Mouse (Mus musculus): Measurements from ENCODE around the gene Stk24. TPM values are rescaled to one million over a fixed set of nuclear protein-coding genes. Genes with fewer than 3 reads are reported as not detected.

Stk24 gene
- polyA plus RNA-seq (2015; fragmentation: Nextera tagmentation; extraction: Ambion mirVana), result 33.2 and 33.6 TPM in 2 replicates

- ATAC-seq (ENCODE audit: insufficient read depth, low FRiP score), result peak; percentile 19; the same call in 1 of the 2 replicates
- Histone ChIP-seq H3K4me3 (replicated peaks; ENCODE audit: low read length) (peak within 1 kb of the TSS; percentile 93), H3K36me3 (ENCODE audit: control insufficient read depth, insufficient read depth, low read length) (no peaks in the 10 kb centered on the region), H3K9me3 (replicated peaks; ENCODE audit: control insufficient read depth, low read length) (no peaks in the 10 kb centered on the region), H3K27ac (ENCODE audit: low read length) (peak within 1 kb of the TSS; percentile 94), H3K9ac (ENCODE audit: low read length) (peak within 1 kb of the TSS; percentile 95), H3K4me2 (ENCODE audit: low read depth, low read length) (peak within 1 kb of the TSS; percentile 75), H3K4me1 (ENCODE audit: control insufficient read depth, insufficient read depth, low read length) (peaks cover 22% of the 10 kb centered on the region), H3K27me3 (ENCODE audit: control insufficient read depth, insufficient read depth, low read length) (no peaks in the 10 kb centered on the region)
- WGBS, result 5% methylated on average over 11 of the region's 11 CpGs
These were observed at the start of gene Stk24 for GRCm38 (mm10) chr14:121379827-121380145. Gene Stk24 (minus strand): TSS chr14:121380011.

GRCm38 (mm10) chr14:121428148-121428547, 48.3 kb upstream of the Stk24 start:
- H3K4me2 ChIP-seq (ENCODE audit: low read depth, low read length), result no peak overlapping the region
- no peaks in the 10 kb centered on the region for H3K27me3 ChIP-seq (ENCODE audit: control insufficient read depth, insufficient read depth, low read length)
- H3K4me3 ChIP-seq (replicated peaks; ENCODE audit: low read length), result no peak overlapping the region
- peaks cover 8% of the 10 kb centered on the region; the same call in 1 of the 2 replicates for H3K9me3 ChIP-seq (replicated peaks; ENCODE audit: control insufficient read depth, low read length)
- WGBS, result 95% methylated on average over 4 of the region's 4 CpGs
- H3K36me3 ChIP-seq (ENCODE audit: control insufficient read depth, insufficient read depth, low read length), result no peaks in the 10 kb centered on the region
- H3K27ac ChIP-seq (ENCODE audit: low read length), result no peak overlapping the region
- peaks cover 6% of the 10 kb centered on the region; the same call in 1 of the 2 replicates for H3K4me1 ChIP-seq (ENCODE audit: control insufficient read depth, insufficient read depth, low read length)
- ATAC-seq (ENCODE audit: insufficient read depth, low FRiP score), result no peak
- H3K9ac ChIP-seq (ENCODE audit: low read length), result no peak overlapping the region

- Histone ChIP-seq H3K27ac (ENCODE audit: low read length) (no peak overlapping the region), H3K9me3 (replicated peaks; ENCODE audit: control insufficient read depth, low read length) (peaks cover 8% of the 10 kb centered on the region; the same call in 1 of the 2 replicates), H3K4me1 (ENCODE audit: control insufficient read depth, insufficient read depth, low read length) (peaks cover 10% of the 10 kb centered on the region), H3K4me3 (replicated peaks; ENCODE audit: low read length) (no peak overlapping the region), H3K27me3 (ENCODE audit: control insufficient read depth, insufficient read depth, low read length) (no peaks in the 10 kb centered on the region), H3K4me2 (ENCODE audit: low read depth, low read length) (no peak overlapping the region), H3K36me3 (ENCODE audit: control insufficient read depth, insufficient read depth, low read length) (no peaks in the 10 kb centered on the region), H3K9ac (ENCODE audit: low read length) (no peak overlapping the region)
- no peak for ATAC-seq (ENCODE audit: insufficient read depth, low FRiP score)
These were observed 46.9 kb upstream of the Stk24 start for GRCm38 (mm10) chr14:121426743-121427142.

GRCm38 (mm10) chr14:121425004-121425793, 45.4 kb upstream of the Stk24 start:
- WGBS, result 66% methylated on average over 7 of the region's 7 CpGs
- ATAC-seq (ENCODE audit: insufficient read depth, low FRiP score), result 0 out of 2 replicates have a peak, but pooled peaks have one; percentile 21
- H3K9me3 ChIP-seq (replicated peaks; ENCODE audit: control insufficient read depth, low read length), result peaks cover 14% of the 10 kb centered on the region; the same call in 1 of the 2 replicates
- no peak overlapping the region for H3K4me2 ChIP-seq (ENCODE audit: low read depth, low read length)
- H3K27ac ChIP-seq (ENCODE audit: low read length), result no peak overlapping the region
- no peak overlapping the region for H3K4me3 ChIP-seq (replicated peaks; ENCODE audit: low read length)
- H3K4me1 ChIP-seq (ENCODE audit: control insufficient read depth, insufficient read depth, low read length), result peaks cover 10% of the 10 kb centered on the region
- no peak overlapping the region for H3K9ac ChIP-seq (ENCODE audit: low read length)
- H3K27me3 ChIP-seq (ENCODE audit: control insufficient read depth, insufficient read depth, low read length), result no peaks in the 10 kb centered on the region
- no peaks in the 10 kb centered on the region for H3K36me3 ChIP-seq (ENCODE audit: control insufficient read depth, insufficient read depth, low read length)

GRCm38 (mm10) chr14:121423341-121423751, 43.5 kb upstream of the Stk24 start:
- H3K4me2 ChIP-seq (ENCODE audit: low read depth, low read length), result peak overlapping the region; percentile 28
- peaks cover 10% of the 10 kb centered on the region for H3K4me1 ChIP-seq (ENCODE audit: control insufficient read depth, insufficient read depth, low read length)
- H3K36me3 ChIP-seq (ENCODE audit: control insufficient read depth, insufficient read depth, low read length), result no peaks in the 10 kb centered on the region
- ATAC-seq (ENCODE audit: insufficient read depth, low FRiP score), result no peak
- H3K9ac ChIP-seq (ENCODE audit: low read length), result no peak overlapping the region
- WGBS, result 38% methylated on average over 7 of the region's 7 CpGs
- H3K9me3 ChIP-seq (replicated peaks; ENCODE audit: control insufficient read depth, low read length), result peaks cover 11% of the 10 kb centered on the region; the same call in 1 of the 2 replicates
- no peaks in the 10 kb centered on the region for H3K27me3 ChIP-seq (ENCODE audit: control insufficient read depth, insufficient read depth, low read length)
- peak overlapping the region; percentile 75 for H3K27ac ChIP-seq (ENCODE audit: low read length)
- no peak overlapping the region for H3K4me3 ChIP-seq (replicated peaks; ENCODE audit: low read length)

GRCm38 (mm10) chr14:121422664-121423340, 43.0 kb upstream of the Stk24 start:
- 0 out of 2 replicates have a peak overlapping the region, but pooled peaks have one; percentile 13 for H3K9ac ChIP-seq (ENCODE audit: low read length)
- peak; percentile 69; the same call in 1 of the 2 replicates for ATAC-seq (ENCODE audit: insufficient read depth, low FRiP score)
- 34% methylated on average over 4 of the region's 4 CpGs for WGBS
- H3K27ac ChIP-seq (ENCODE audit: low read length), result peak overlapping the region; percentile 75
- no peaks in the 10 kb centered on the region for H3K36me3 ChIP-seq (ENCODE audit: control insufficient read depth, insufficient read depth, low read length)
- H3K9me3 ChIP-seq (replicated peaks; ENCODE audit: control insufficient read depth, low read length), result peaks cover 6% of the 10 kb centered on the region; the same call in 1 of the 2 replicates
- no peaks in the 10 kb centered on the region for H3K27me3 ChIP-seq (ENCODE audit: control insufficient read depth, insufficient read depth, low read length)
- no peak overlapping the region for H3K4me3 ChIP-seq (replicated peaks; ENCODE audit: low read length)
- H3K4me2 ChIP-seq (ENCODE audit: low read depth, low read length), result peak overlapping the region; percentile 28
- H3K4me1 ChIP-seq (ENCODE audit: control insufficient read depth, insufficient read depth, low read length), result peaks cover 10% of the 10 kb centered on the region

- Histone ChIP-seq H3K9ac (ENCODE audit: low read length) (no peak overlapping the region), H3K27me3 (ENCODE audit: control insufficient read depth, insufficient read depth, low read length) (no peaks in the 10 kb centered on the region), H3K4me2 (ENCODE audit: low read depth, low read length) (no peak overlapping the region), H3K36me3 (ENCODE audit: control insufficient read depth, insufficient read depth, low read length) (no peaks in the 10 kb centered on the region), H3K4me1 (ENCODE audit: control insufficient read depth, insufficient read depth, low read length) (peaks cover 10% of the 10 kb centered on the region), H3K4me3 (replicated peaks; ENCODE audit: low read length) (no peak overlapping the region), H3K27ac (ENCODE audit: low read length) (no peak overlapping the region), H3K9me3 (replicated peaks; ENCODE audit: control insufficient read depth, low read length) (peaks cover 6% of the 10 kb centered on the region; the same call in 1 of the 2 replicates)
- no peak for ATAC-seq (ENCODE audit: insufficient read depth, low FRiP score)
- 95% methylated on average over 4 of the region's 4 CpGs for WGBS
These were observed 42.2 kb upstream of the Stk24 start for GRCm38 (mm10) chr14:121422000-121422399.

GRCm38 (mm10) chr14:121417594-121417993, 37.8 kb upstream of the Stk24 start:
- Histone ChIP-seq H3K4me2 (ENCODE audit: low read depth, low read length) (no peak overlapping the region), H3K36me3 (ENCODE audit: control insufficient read depth, insufficient read depth, low read length) (no peaks in the 10 kb centered on the region), H3K27ac (ENCODE audit: low read length) (no peak overlapping the region), H3K9ac (ENCODE audit: low read length) (no peak overlapping the region), H3K4me1 (ENCODE audit: control insufficient read depth, insufficient read depth, low read length) (peaks cover under 1% of the 10 kb centered on the region), H3K27me3 (ENCODE audit: control insufficient read depth, insufficient read depth, low read length) (no peaks in the 10 kb centered on the region), H3K9me3 (replicated peaks; ENCODE audit: control insufficient read depth, low read length) (peaks cover 6% of the 10 kb centered on the region; the same call in 1 of the 2 replicates), H3K4me3 (replicated peaks; ENCODE audit: low read length) (no peak overlapping the region)
- peak; percentile 51; the same call in 1 of the 2 replicates for ATAC-seq (ENCODE audit: insufficient read depth, low FRiP score)
- 59% methylated on average over 5 of the region's 5 CpGs for WGBS

Measured in stomach, embryonic 16.5 days (tissue).